Mouse (Mus musculus) CH12.LX (cell line): ENCODE measurements around the gene Lpcat1. TPM values are rescaled to one million over a fixed set of nuclear protein-coding genes. Genes with fewer than 3 reads are reported as not detected.

Experiments
- DNase-seq: peaks from one replicate; pipeline ENCODE4 v3.0.0-alpha.2; 2013; ENCODE audit errors: extremely low read depth
- H3K27ac ChIP-seq: 2 replicates; pipeline ENCODE4 v1.5.1; 2012; ENCODE audit warnings: low read depth, mild to moderate bottlenecking, control low read depth, moderate library complexity; ENCODE audit not compliant: insufficient read depth
- H3K27me3 ChIP-seq: replicated peaks from 2 replicates; pipeline ENCODE3; 2012; ENCODE audit warnings: inconsistent platforms
- H3K36me3 ChIP-seq, 2 experiments: replicated peaks in 1 of 2; 2 replicates each; pipeline versions ENCODE3 to v1.6.1; 2012; ENCODE audit warnings: inconsistent platforms in 1 of 2, low read length in 1 of 2, mild to moderate bottlenecking in 1 of 2, mixed read lengths in 1 of 2, moderate library complexity in 1 of 2; ENCODE audit not compliant: control insufficient read depth in 1 of 2, insufficient read depth in 1 of 2
- H3K4me1 ChIP-seq, 2 experiments: 2 replicates each; pipeline ENCODE4 v1.6.1; 2012; ENCODE audit warnings: inconsistent platforms in 1 of 2, moderate library complexity in 1 of 2; ENCODE audit not compliant: insufficient read depth in 2 of 2, control insufficient read depth in 1 of 2
- H3K4me2 ChIP-seq: 2 replicates; pipeline ENCODE4 v1.6.1; 2012; ENCODE audit warnings: low read depth, mild to moderate bottlenecking, control low read depth; ENCODE audit not compliant: poor library complexity, insufficient read depth, severe bottlenecking
- H3K4me3 ChIP-seq, 3 experiments: fragments of 150-350 bp in 1 of 3; sonication (generic) in 1 of 3; replicated peaks in 1 of 3; 2 replicates each; pipeline versions ENCODE3 to v1.5.1; 2011 to 2012; ENCODE audit warnings: low read depth in 2 of 3, low read length in 2 of 3, mild to moderate bottlenecking in 2 of 3, moderate library complexity in 2 of 3, control low read depth in 1 of 3, improper control_type of control experiment in 1 of 3, inconsistent platforms in 1 of 3, mixed read lengths in 1 of 3; ENCODE audit not compliant: poor library complexity in 1 of 3
- H3K79me2 ChIP-seq: replicated peaks from 2 replicates; pipeline ENCODE4 v1.6.1; 2012; ENCODE audit warnings: mild to moderate bottlenecking, moderate library complexity; ENCODE audit not compliant: control insufficient read depth, poor library complexity, insufficient read depth, severe bottlenecking; ENCODE audit errors: extremely low read depth
- H3K9ac ChIP-seq: 2 replicates; pipeline ENCODE4 v1.6.1; 2012; ENCODE audit warnings: low read depth, mild to moderate bottlenecking, control low read depth, moderate library complexity; ENCODE audit not compliant: insufficient read depth
- H3K9me3 ChIP-seq: replicated peaks from 2 replicates; pipeline ENCODE3; 2012; ENCODE audit warnings: low read length, inconsistent platforms, mixed read lengths
- BHLHE40 ChIP-seq: IDR thresholded peaks from 2 replicates; pipeline ENCODE4 v1.6.1; 2011; ENCODE audit warnings: mild to moderate bottlenecking, low read depth, low read length, improper control_type of control experiment
- CHD2 ChIP-seq: IDR thresholded peaks from 2 replicates; pipeline ENCODE4 v1.6.1; 2011; ENCODE audit warnings: low read length, improper control_type of control experiment
- E2F4 ChIP-seq: IDR thresholded peaks from 2 replicates; pipeline ENCODE4 v1.6.1; 2011; ENCODE audit warnings: low read depth, low read length, improper control_type of control experiment; ENCODE audit not compliant: insufficient replicate concordance
- ELF1 ChIP-seq: IDR thresholded peaks from 2 replicates; pipeline ENCODE4 v1.6.1; 2014; ENCODE audit warnings: low read depth, mild to moderate bottlenecking, inconsistent platforms, low read length, improper control_type of control experiment
- EP300 ChIP-seq: IDR thresholded peaks from 2 replicates; pipeline ENCODE4 v1.6.1; 2011; ENCODE audit warnings: low read length, improper control_type of control experiment
- ETS1 ChIP-seq: conservative IDR thresholded peaks from 2 replicates; pipeline ENCODE4 v1.6.1; 2012; ENCODE audit warnings: low read depth, mild to moderate bottlenecking, inconsistent platforms, low read length, improper control_type of control experiment, moderate library complexity
- GABPA ChIP-seq: IDR thresholded peaks from 2 replicates; pipeline ENCODE4 v1.6.1; 2012; ENCODE audit warnings: low read depth, low read length, improper control_type of control experiment, inconsistent platforms; ENCODE audit not compliant: insufficient replicate concordance
- HCFC1 ChIP-seq: IDR thresholded peaks from 2 replicates; pipeline ENCODE4 v1.6.1; 2012; ENCODE audit warnings: low read depth, mild to moderate bottlenecking, inconsistent platforms, low read length, improper control_type of control experiment
- IRF4 ChIP-seq: IDR thresholded peaks from 2 replicates; pipeline ENCODE4 v1.6.1; 2014; ENCODE audit warnings: low read depth, mild to moderate bottlenecking, inconsistent platforms, low read length, improper control_type of control experiment
- KAT2A ChIP-seq: IDR thresholded peaks from 2 replicates; pipeline ENCODE4 v1.6.1; 2012; ENCODE audit warnings: low read length, improper control_type of control experiment, inconsistent platforms; ENCODE audit not compliant: insufficient replicate concordance
- MAFK ChIP-seq: IDR thresholded peaks from 2 replicates; pipeline ENCODE4 v1.6.1; 2011; ENCODE audit warnings: low read length, improper control_type of control experiment; ENCODE audit not compliant: insufficient replicate concordance
- MAX ChIP-seq: IDR thresholded peaks from 2 replicates; pipeline ENCODE4 v1.6.1; 2011; ENCODE audit warnings: low read length, improper control_type of control experiment
- MEF2A ChIP-seq: IDR thresholded peaks from 2 replicates; pipeline ENCODE4 v1.6.1; 2014; ENCODE audit warnings: low read depth, mild to moderate bottlenecking, inconsistent platforms, low read length, improper control_type of control experiment, borderline replicate concordance
- MXI1 ChIP-seq: IDR thresholded peaks from 2 replicates; pipeline ENCODE4 v1.6.1; 2011; ENCODE audit warnings: mild to moderate bottlenecking, low read depth, low read length, improper control_type of control experiment
- MYC ChIP-seq: IDR thresholded peaks from 2 replicates; pipeline ENCODE4 v1.6.1; 2011; ENCODE audit warnings: low read depth, mild to moderate bottlenecking, improper control_type of control experiment, low read length
- NELFE ChIP-seq: IDR thresholded peaks from 2 replicates; pipeline ENCODE4 v1.6.1; 2011; ENCODE audit warnings: low read depth, low read length, improper control_type of control experiment
- PAX5 ChIP-seq: IDR thresholded peaks from 2 replicates; pipeline ENCODE4 v1.6.1; 2012; ENCODE audit warnings: low read length, inconsistent platforms, mixed read lengths
- POLR2A ChIP-seq: IDR thresholded peaks from 2 replicates; pipeline ENCODE4 v1.6.1; 2011; ENCODE audit warnings: low read depth, mild to moderate bottlenecking, improper control_type of control experiment, low read length
- POLR2AphosphoS2 ChIP-seq: IDR thresholded peaks from 2 replicates; pipeline ENCODE4 v1.6.1; 2011; ENCODE audit warnings: low read depth, low read length, improper control_type of control experiment
- RAD21 ChIP-seq: IDR thresholded peaks from 2 replicates; pipeline ENCODE4 v1.6.1; 2011; ENCODE audit warnings: low read depth, mild to moderate bottlenecking, low read length, improper control_type of control experiment, moderate library complexity
- RCOR1 ChIP-seq: conservative IDR thresholded peaks from 2 replicates; pipeline ENCODE4 v1.6.1; 2012; ENCODE audit warnings: low read depth, mild to moderate bottlenecking, inconsistent platforms, low read length, improper control_type of control experiment
- SIN3A ChIP-seq: IDR thresholded peaks from 2 replicates; pipeline ENCODE4 v1.6.1; 2012; ENCODE audit warnings: low read length, improper control_type of control experiment, inconsistent platforms
- SMC3 ChIP-seq: IDR thresholded peaks from 2 replicates; pipeline ENCODE4 v1.6.1; 2011; ENCODE audit warnings: low read depth, low read length, improper control_type of control experiment
- USF1 ChIP-seq: IDR thresholded peaks from 2 replicates; pipeline ENCODE4 v1.6.1; 2014; ENCODE audit warnings: low read depth, mild to moderate bottlenecking, inconsistent platforms, low read length, improper control_type of control experiment
- USF2 ChIP-seq: conservative IDR thresholded peaks from 2 replicates; pipeline ENCODE4 v1.6.1; 2011; ENCODE audit warnings: low read depth, low read length, improper control_type of control experiment
- ZC3H11A ChIP-seq: IDR thresholded peaks from 2 replicates; pipeline ENCODE4 v1.6.1; 2012; ENCODE audit warnings: low read depth, mild to moderate bottlenecking, inconsistent platforms, low read length, improper control_type of control experiment
- ZKSCAN1 ChIP-seq: IDR thresholded peaks from 2 replicates; pipeline ENCODE4 v1.6.1; 2012; ENCODE audit warnings: low read depth, inconsistent platforms, low read length, improper control_type of control experiment, borderline replicate concordance
- ZMIZ1 ChIP-seq: IDR thresholded peaks from 2 replicates; pipeline ENCODE4 v1.6.1; 2012; ENCODE audit warnings: low read depth, mild to moderate bottlenecking, inconsistent platforms, low read length, improper control_type of control experiment
- ZNF384 ChIP-seq: IDR thresholded peaks from 2 replicates; pipeline ENCODE4 v1.6.1; 2012; ENCODE audit warnings: low read depth, low read length, improper control_type of control experiment, inconsistent platforms
- dilution Hi-C: fragments of 300-500 bp; cut with MboI; formaldehyde crosslinking; loops from 2 replicates; pipeline ENCODE4 v1.14.3; 2020; ENCODE audit warnings: low sequenced_read_pairs; ENCODE audit not compliant: extremely low pct_unique_long_range_greater_than_20kb, extremely low pct_ligation_motif_present
- in situ Hi-C: fragments of 300-500 bp; cut with MboI; formaldehyde crosslinking; loops from 3 replicates; pipeline ENCODE4 v1.14.3; 2019; ENCODE audit warnings: low sequenced_read_pairs, low pct_ligation_motif_present, low pct_unique_long_range_greater_than_20kb, mixed read lengths
- polyA plus RNA-seq: library from polyadenylated mRNA; unstranded; fragments of >175 nt; gene quantifications from 2 replicates; pipeline ENCODE4 v1.2.1, GENCODE M21; 2012; ENCODE audit warnings: low read depth; ENCODE audit not compliant: insufficient read length
- total RNA-seq, 2 experiments: library from RNA; depleted of rRNA; stranded (reverse); fragments of 300-350 nt in 1 of 2; fragments of >200 nt in 1 of 2; gene quantifications; 2 replicates each; pipeline ENCODE4 v1.2.3; 2012 to 2014

The Lpcat1 gene
- total and polyA plus RNA-seq, 3 experiments, result 22.6 to 36.9 (median 36.2) TPM

GRCm38 (mm10) chr13:73448723-73449122 is 18.3 kb upstream of the Lpcat1 start:
- no peaks in the 10 kb centered on the region for H3K4me1 ChIP-seq

GRCm38 (mm10) chr13:73453503-73454217 is 13.3 kb upstream of the Lpcat1 start:
- H3K4me2 ChIP-seq, result no peak overlapping the region
- dilution Hi-C loops, result no loop called here
- DNase-seq, result no peak
- no peak overlapping the region; the same call in 1 of the 2 replicates for H3K27ac ChIP-seq
- H3K79me2 ChIP-seq, result no peaks in the 10 kb centered on the region
- peaks cover 6% of the 10 kb centered on the region for H3K27me3 ChIP-seq
- in situ Hi-C loops, result no loop called here
- no peak overlapping the region for H3K9ac ChIP-seq
- no peak overlapping the region for H3K4me3 ChIP-seq
- no peaks in the 10 kb centered on the region for H3K9me3 ChIP-seq
- no peaks in the 10 kb centered on the region for H3K36me3 ChIP-seq
- no peak for TF ChIP-seq HCFC1
- TF ChIP-seq ZKSCAN1, result no peak
- no peak for TF ChIP-seq SIN3A
- TF ChIP-seq POLR2A, result no peak
- no peak for TF ChIP-seq PAX5
- TF ChIP-seq SMC3, result no peak
- TF ChIP-seq CHD2, result no peak
- no peak for TF ChIP-seq MYC
- no peak for TF ChIP-seq NELFE
- no peak for TF ChIP-seq RCOR1
- TF ChIP-seq E2F4, result no peak
- TF ChIP-seq BHLHE40, result no peak
- no peak for TF ChIP-seq ZC3H11A
- no peak for TF ChIP-seq IRF4
- no peak for TF ChIP-seq KAT2A
- no peak for TF ChIP-seq ETS1
- TF ChIP-seq ZMIZ1, result no peak
- H3K4me1 ChIP-seq, result peaks cover 2 to 6% of the 10 kb centered on the region in 2 experiments

More at GRCm38 (mm10) chr13:73448723-73449122, 18.3 kb upstream of the Lpcat1 start:
- no peak overlapping the region for H3K9ac ChIP-seq
- H3K4me2 ChIP-seq, result no peak overlapping the region
- H3K79me2 ChIP-seq, result no peaks in the 10 kb centered on the region
- no peaks in the 10 kb centered on the region for H3K9me3 ChIP-seq
- H3K4me3 ChIP-seq, result no peak overlapping the region
- dilution Hi-C loops, result no loop called here
- TF ChIP-seq SIN3A, result no peak
- no peak for TF ChIP-seq USF1
- no peak for TF ChIP-seq GABPA
- no peak for TF ChIP-seq MAFK
- TF ChIP-seq MEF2A, result no peak
- TF ChIP-seq RAD21, result no peak
- no peak for TF ChIP-seq ZNF384
- no peak for TF ChIP-seq POLR2A
- TF ChIP-seq MXI1, result no peak
- TF ChIP-seq CHD2, result no peak
- no peak for TF ChIP-seq SMC3
- TF ChIP-seq EP300, result no peak
- TF ChIP-seq POLR2AphosphoS2, result no peak
- no peak for TF ChIP-seq HCFC1
- TF ChIP-seq ELF1, result no peak
- no peak for TF ChIP-seq USF2
- TF ChIP-seq MAX, result no peak
- no peak overlapping the region for H3K27ac ChIP-seq
- DNase-seq, result no peak
- H3K36me3 ChIP-seq, result no peaks in the 10 kb centered on the region
- in situ Hi-C loops, result no loop called here
- peaks cover 11% of the 10 kb centered on the region for H3K27me3 ChIP-seq
